Mouse (Mus musculus) neutrophil, adult 65 days (primary cell): Measurements from ENCODE around the gene Zfp326. TPM values are rescaled to one million over a fixed set of nuclear protein-coding genes. Genes with fewer than 3 reads are reported as not detected.

ENCODE experiments used
- total RNA-seq: library from RNA; stranded (reverse); gene quantifications from 2 replicates; pipeline ENCODE4 v1.2.4, GENCODE M21; 2023

Gene Zfp326
- 22.7 and 30.0 TPM in 2 replicates for total RNA-seq

DNA sequence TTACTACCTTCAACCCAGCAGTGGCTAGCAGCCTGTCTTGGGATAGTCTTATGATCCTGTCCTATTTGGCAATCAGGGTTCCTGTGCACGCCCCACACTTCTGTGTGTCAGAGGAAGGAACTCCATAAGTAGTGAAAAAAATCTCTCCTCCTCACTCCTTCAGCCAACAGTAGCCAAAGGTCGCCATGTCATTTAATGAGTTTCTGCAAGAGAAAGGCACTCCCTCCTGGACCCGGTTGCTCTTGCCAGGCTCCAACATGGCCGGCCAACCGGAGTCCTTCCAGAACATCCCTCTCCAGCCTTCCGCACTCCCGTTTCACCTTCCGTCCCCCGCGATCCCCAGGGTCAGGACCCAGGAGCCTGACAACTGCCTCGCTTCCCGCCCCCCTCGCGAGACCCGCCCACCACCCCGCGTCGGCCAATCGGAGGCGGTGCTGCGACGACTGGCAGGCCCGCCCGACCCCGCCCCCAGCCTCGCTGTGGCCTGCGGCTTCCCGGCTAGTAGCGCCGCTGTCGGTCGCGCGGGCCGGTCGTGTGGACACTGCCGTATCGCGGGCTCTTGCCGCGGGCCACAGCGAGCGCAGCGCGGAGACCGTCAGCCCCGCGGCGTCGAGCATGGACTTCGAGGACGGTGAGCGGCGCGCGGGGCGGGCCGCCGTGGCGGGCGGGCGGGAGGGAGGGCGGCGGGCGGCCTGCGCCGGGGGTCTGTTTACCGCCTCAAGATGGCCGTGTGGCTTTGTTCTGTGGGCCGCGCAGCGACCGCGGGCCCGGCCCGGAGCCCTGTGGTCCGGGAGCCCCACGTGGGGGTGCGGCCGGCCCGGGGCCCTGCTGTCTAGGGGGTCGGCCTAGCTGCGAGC is at the start of gene Zfp326:
TSS of gene Zfp326 (plus strand) at position 498 of the 857 bp plus-strand sequence.

Other genes with a start within 250 kb of the Zfp326 start
- gene Lrrc8d, start 176.6 kb upstream of the Zfp326 start, total RNA-seq: 99.6 and 142 TPM in 2 replicates